Mouse (Mus musculus) frontal cortex, adult 2 months (tissue): ENCODE measurements at regions not wholly inside any gene's neighbourhood (a gene's known extent, or its start where the extent isn't known, plus 50 kb on each side); places are given as distances from the start of the nearest gene placed in this dataset.
"Not testable (repeated sequence)": the region's sequence is repeated elsewhere in the genome, so short reads cannot be mapped to it uniquely, and the experiment has no call there.

Experiments
- DNase-seq, 2 experiments: peaks; one replicate each; pipeline ENCODE4 v3.0.0; 2022; ENCODE audit warnings: low spot score in 1 of 2; ENCODE audit errors: extremely low spot score in 1 of 2

DNA sequence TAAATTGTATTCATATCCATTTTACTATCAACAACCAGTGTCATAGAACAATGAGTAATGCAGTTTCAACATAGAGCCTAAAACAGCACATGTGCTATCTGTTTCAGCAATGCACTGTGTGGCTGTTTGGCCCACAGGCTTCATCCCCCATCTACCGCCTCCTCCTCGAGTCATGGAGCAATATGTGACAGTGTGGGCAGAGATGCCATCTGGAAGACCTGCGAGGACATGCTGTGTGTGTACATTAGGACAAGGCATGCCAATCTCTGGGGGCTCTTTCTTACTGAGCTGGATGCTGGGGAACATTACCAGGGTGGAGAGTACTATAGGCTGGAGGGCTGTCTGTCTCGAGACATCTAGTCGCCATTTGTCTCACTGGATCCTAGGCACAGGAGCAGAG is 101.5 kb upstream of the Fam84a start:
- peak; percentile 39 to 41 for DNase-seq

DNA sequence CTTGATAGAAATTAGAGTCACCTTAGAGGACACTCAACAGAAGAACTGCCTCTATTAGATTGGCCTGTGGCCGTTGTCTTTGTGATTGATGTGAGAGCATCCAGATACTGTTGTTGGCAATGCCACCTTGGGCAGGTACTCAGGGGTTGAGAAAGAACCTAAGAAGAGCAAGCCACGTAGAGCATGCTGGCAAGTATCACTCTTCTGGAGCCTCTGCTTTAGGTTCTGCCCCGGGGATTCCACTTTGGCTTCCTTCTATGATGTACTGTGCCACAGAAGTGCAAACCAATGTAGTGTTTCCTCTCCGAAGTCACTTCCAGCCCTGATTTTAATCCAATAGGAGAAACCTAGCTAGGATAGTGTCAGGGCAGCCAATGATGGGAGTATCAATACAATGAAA is 98.3 kb upstream of the Fam84a start:
- DNase-seq: no peak

- not testable (repeated sequence) for DNase-seq
These were observed 90.9 kb upstream of the Fam84a start for GRCm38 (mm10) chr12:14242720-14243119.

DNA sequence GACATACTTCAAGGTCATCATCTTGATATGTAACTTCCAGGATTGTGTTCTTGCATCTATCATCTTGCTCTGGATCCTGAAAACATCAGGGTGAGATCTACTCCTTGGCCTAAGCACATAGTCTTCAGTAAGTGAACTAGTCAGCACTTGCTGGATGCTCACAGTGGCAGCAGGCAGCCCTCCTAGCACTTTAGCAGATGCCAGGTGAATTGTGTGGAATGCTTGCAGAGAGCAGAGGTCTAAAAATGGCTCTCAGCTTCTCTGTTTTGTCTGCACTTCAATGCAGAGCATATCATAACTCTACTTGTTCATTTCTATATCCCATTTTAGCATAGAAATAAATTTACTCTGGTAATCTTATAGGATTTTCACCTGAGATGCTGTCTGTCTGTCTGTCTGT is 85.8 kb upstream of the Fam84a start:
- peak in 1 of 2 experiments; percentile 27 for DNase-seq

- DNase-seq: peak; percentile 37 to 53
These were observed 83.5 kb upstream of the Fam84a start for GRCm38 (mm10) chr12:14235351-14235750.

DNA sequence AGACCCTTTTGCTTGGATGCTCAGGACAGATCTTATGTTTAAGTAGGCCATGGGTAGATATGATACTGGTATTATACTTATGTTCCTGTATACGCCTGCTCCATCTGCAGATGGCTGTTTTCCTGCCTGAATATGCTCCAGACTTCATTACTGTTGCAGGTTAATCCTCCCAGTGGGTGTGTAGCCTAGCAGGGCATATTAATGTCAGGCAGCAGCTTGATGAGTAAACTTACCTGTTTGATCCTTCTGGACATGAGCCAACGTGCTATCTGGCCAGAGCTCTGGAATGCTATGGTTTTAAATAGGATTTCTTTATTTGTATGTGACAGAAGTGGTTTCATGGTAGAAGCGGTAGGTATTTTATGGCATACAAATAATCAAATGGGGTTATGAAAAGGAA is 60.8 kb upstream of the Fam84a start:
- no peak for DNase-seq

DNA sequence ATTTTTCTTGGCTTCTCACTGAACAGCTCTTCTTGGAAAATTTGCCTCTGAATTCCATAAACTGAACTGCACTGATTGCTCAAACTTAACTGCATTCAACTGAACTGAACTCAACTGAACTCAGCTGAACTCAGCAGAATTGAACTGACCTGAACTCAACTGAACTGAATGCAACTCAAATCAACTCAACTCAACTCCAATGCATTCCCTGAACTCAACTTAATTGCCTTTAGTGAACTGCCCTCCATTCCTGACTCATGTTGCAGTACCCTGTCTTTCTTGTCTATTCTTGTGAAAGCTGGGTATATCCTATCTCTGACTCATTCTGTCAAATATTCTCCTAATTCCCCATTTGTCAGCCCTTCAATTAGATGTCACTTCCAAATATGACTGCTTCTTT is 58.0 kb upstream of the Fam84a start:
- no peak for DNase-seq

DNA sequence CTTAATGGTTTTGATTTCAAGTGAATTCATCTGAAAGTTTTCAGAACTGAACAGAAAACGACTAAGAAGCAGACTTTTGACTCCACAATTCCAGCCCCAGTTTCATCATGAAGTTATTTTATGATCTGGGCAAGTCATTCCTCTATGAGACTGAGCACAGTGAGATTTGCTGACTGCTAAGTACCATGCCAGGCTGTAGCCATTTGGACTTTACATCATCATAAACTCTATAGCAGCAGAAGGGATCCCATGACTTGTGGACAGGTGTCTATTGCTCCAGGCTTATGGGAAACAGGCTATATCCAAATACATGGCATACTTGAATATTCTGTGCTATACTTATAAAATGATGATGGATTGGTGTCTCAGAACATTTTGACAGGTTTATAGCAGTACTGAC is 55.4 kb upstream of the Fam84a start:
- DNase-seq: no peak

DNA sequence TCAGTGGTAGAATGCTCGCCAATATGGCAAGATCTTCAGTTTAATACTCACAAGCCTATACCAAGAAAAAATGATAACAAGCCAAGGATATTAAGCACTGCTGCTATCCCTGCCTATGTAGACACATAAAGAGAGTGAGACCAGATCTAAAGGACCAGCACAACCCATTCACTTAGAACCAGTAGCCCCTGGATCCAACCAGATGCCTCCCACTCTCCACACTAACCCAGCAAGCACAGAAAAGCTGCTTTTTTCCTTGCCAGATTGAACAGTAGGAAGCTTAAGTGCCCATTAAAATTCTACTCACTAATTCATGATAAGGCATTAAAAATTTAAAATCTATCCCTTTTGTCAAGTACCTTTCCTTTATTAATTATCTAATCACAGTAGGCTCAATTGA is 52.6 kb upstream of the Fam84a start:
- DNase-seq: no peak
